Mouse (Mus musculus): Measurements from ENCODE around the gene Mmp23.

DNA sequence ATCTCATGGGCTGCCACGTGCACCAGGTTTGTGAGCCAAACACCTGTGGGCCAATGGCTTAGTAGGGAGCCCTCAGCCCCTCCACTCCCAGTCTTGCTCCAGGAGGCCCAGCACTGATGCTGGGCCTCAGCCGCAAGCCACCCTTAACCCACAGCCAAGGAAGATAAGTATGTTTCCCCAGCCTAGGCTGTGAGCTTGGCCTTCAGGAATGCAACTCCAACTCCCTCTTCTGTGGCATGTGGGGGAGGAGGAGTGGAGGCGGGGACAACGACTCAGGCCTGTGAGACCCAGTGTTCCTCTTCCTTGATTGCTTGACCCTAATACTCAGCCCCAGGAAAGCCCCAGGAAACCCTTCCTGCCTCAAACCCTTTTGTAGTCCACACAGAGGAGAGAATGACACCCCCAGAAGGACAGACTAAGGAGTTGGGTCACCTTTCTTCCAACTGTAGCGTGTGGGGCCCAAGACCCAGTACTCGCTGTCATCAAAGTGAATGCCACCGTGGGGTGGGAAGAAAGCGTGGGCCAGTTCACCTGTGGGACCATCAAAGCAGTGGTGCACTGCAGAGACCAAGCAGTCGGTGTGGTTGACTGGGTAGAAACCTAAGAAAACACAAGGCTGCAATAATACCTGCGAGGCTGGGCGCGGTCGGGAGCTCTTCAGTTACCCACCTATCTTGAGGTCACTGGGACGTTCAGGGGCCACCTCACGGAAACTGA lies 1.5 kb downstream of the Mmp23 start:
- TF ChIP-seq CTCF (IDR thresholded peaks at IDR 0.05; ENCODE audit: low read depth, low read length), result no peak
- no peak for TF ChIP-seq POLR2A (IDR thresholded peaks at IDR 0.05; ENCODE audit: extremely low read depth, insufficient read depth, low read length)

Data from liver, adult 2 months (tissue).